Mouse (Mus musculus) brain, embryonic 18.5 days (tissue): Measurements from ENCODE around the gene Hspb3.
A peak's percentile ranks its signal among the peaks of the same experiment; 100 is the strongest.

Experiments used
- DNase-seq: peaks from one replicate; pipeline ENCODE4 v3.0.0-alpha.2; 2012; ENCODE audit warnings: low read depth, low spot score

Gene Hspb3

DNA sequence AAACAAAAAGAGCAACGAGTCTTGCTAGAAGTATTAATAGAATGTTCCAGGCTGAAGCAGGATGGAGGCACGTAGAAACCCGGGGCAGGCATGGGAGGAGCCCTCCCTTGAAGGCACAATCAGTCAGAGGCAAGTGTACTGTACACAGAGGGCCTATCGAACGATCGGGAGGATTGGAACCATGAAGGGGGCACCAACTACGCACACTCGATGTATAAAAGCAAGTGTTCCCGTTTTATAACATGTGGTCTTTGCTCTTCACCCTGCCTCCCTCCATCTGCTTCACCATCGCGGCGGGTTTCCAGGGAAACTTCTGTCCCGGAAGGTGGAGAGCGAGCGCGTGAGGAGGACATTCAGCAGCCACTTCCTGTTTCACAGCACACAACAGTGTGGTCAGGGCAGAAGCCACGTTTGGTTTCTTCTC lies 27.7 kb downstream of the Hspb3 start:
- DNase-seq = no peak

DNA sequence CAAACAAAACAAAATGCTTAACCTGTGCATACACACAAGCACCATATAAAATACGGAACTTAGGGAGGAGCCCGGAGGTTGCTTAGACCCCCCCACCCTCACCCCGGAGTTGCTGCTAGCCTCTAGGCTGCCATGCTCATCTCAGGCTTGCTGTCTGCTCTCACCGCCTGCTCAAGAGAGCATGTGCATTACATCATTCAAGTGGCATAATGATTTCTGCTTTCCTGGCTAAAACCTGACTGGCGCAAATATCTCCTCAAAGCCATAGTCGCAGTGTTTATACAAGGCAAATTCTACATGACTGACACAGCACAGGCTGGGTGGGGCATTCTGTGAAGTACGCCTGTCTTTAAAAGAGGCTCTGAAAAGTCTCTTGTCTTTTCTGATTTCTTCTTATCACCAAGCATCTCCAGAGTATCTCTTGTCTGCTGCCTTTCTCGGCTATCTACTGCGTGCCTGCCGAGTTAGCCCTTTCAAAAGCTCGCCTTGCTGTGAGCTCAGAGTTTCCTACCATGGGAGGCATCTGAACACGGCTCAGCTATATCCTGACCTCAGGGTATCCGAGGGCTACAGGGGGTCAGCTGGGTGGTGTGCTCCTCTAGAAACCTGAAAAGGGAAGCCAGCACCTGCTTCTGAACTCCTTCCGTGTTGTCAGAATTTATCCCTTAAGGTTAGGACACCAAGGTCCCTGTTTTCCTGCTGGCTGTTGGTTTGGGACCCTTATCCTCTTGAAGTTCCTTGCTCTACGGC lies 28.6 kb downstream of the Hspb3 start:
- DNase-seq = no peak

DNA sequence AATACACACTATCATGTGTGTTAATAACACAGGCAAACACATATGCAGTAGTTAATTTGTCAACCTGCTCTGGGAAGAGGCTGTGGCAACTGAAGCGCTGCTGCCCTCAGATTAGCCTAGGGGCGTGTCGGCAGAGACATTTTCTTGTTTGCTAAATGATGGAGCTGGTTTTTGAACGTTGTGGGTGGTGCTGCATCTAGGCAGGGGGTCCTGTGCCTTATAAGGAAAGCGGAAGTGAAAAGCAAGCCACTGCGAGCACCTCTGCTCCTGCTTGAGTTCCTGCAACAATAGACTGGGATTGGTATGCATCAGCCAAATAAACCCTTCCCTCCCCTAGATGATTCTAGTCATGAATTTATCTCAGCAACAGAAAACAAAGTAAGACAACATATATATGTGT lies 31.0 kb downstream of the Hspb3 start:
- DNase-seq = no peak

DNA sequence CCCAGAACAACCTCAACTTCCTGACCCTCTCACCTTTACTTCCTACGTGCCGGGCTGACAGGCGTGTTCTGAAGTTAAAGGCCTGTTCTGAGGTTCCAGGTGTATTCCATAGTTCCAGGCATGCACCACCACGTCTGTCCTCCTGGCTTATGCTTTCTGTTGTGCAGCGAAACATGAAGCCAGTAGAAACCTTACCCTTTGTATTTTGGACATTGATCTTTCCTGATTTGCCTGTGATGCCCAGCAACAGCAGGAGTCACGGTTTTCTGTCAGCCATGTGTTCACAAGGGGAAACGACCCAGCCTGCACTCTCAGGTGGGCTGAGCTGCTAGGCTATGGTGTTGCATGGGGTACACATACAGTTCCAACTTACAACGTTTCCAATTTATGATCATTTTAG lies 35.9 kb downstream of the Hspb3 start:
- no peak for DNase-seq

DNA sequence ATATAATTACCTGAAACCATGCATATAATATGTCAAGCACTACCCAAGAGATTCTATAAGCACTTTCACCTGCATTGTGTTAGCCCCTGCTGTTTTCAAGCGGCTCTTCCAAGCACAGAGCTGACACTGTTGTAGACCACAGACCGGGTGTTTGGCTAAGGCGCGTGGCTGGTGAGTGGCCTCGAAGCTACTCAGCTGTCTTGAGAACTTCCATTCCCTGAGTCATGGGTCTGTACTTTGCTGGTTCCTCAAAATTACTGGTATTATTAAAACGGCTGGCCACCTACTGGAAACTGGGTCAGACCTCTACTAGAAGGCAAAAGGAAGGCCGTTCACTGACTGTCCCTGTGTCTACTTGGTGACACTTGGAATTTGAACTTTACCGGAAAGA lies 40.6 kb downstream of the Hspb3 start:
- DNase-seq = no peak

DNA sequence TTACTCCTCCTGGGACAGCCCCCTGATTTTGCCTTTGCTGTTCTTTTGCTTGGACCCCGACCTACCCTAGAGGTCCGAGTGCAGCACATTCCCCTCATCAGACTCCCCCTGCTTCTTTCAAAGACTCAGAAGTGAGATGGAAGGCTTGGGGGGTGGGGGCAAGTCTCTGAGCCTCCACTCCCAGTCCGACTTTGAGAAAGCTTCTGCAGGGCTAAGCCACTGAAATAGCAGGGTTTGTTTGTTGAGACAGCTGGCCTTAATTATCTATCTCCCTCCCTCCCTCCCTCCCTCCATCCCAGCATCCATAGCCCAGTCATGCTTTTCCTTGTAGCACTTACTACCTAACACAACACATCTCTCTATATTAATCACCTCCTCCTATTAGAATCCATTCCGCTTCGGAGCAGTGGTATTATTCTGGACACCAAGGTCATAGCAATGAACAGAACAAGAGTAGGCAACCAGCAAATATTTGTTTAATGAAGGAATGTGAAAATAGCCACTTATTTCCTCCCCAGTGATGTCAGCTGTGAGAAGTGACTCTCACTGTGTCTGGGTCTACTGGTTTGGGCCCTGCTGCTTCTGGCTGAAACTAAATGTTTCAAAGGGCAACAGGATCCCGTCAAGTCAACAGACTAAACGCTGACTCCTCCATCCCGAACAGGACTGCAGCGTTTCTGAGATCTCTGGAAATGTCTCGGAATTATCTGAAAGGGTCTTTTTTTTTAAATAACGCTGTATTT lies 41.2 kb downstream of the Hspb3 start:
- DNase-seq = no peak

DNA sequence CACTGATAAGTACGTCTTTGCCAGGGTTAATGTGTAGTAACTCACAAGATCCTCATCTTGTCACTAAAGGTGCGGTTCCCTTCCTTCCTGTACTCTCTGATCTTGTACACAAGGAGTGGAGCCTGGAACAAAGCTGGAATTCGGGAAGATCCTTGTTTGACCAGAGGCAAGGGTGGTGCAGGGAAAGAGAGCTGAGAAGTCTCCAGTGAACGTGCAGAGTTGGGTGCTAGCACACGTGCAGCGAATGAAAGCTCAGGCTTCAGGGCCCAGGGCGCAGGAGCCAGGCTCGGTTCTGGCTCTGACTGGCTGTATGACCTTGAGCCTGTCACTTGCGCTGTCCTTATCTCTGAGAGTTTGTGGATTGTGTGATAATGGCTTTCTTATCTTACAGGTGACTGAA lies 44.5 kb downstream of the Hspb3 start:
- DNase-seq = no peak

DNA sequence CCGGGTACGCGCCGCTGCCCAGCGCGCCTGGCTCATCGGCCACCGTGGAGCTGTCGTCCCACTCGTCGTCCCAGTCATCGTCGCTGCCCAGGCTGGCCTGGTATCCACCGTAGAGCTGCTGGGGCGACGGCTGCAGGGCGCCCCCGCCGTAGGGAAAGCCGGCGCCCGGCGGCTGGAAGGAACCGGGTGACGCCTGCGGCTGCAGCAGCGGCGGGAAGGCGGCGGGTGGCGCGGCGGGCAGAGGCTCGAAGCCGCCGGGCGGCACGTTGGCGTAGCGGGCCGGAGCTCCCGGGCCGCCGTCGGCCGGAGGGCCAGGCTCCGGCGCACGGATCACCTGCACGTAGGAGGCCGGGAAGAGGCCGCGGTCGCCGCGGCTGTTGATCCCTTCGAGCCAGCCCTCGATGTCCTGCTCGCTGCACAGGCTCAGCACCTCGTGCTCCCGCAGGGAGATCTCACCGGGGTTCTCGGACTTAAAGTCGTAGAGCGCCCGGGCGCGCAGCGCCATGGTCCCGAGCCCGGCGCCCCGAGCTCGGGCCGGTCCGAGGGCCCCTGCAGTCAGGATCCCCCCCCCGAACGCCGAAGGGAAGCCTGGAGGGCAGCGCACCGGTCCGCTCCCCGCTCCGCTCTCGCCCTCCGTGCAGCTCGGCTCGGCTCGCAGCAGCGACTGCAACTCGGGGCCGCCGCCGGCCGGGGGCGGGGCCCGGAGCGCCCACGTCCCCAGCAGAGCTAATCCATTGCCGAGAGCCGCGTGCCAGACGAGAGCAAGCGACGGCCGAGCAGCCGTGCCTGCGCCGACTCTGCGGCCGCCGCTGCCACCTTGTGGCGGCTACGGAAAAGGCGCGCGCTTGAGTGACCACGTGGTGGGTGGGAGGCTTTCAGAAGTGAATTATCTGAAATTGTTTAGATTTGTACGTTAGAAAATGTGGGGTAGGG lies 45.3 kb downstream of the Hspb3 start, which contains the start of gene Snx18:
TSS of gene Snx18 (minus strand) at position 674 of the 933 bp plus-strand sequence.
- peak; percentile 82 for DNase-seq

DNA sequence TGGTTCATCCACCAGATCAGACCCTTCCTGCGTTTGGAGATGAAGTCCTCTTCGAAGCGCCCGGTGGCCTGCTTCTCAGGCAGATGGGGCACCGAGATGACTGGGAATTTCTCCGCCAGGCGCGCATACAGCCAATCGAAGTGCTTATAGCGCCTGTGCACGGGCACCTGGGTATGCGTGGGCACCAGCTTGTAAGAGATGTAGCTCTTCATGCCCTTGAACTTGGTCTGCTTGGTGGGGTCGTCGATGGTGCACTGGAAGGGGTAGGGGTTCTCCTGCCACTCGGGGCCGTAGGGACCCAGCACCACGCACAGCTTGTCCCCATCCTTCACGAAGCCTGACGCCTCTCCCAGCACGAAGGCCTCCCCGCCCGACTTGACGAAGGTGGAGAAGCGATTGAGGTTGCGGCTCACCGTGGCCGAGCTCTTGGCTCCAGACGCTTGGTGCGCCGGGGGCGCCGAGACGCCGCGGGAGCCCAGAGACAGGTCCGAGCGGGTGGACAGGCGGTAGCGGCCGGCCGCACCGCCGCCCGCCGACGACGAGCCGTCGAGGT lies 46.1 kb downstream of the Hspb3 start:
- DNase-seq = no peak

DNA sequence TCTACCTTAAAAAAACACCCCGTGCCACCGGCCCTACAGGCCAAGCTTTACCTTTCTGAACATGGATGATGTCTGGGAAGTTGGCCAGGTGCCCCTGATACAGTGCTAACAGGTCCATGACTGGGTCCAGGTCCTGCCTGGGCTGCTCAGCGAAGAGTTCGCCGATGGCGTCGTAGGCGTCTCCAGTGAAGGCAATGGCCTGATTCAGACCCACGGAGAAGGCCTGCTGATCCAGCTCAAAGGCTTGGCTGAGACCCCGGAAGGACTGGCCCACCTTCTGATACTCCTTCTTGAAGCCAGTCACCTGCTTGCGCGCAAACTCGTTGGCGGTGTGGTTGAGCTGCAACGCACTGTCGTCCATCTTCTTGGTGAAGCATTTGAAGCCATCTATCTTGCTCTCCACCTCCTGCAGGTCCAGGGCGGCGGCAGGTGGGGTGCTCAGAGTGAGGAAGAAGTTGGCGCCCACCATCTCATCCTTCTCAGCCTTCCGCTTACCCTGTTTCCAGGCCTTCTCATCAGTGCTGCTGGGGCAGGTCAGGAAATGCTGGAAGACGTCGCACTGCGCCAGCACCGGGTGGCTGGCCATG lies 46.6 kb downstream of the Hspb3 start:
- no peak for DNase-seq

DNA sequence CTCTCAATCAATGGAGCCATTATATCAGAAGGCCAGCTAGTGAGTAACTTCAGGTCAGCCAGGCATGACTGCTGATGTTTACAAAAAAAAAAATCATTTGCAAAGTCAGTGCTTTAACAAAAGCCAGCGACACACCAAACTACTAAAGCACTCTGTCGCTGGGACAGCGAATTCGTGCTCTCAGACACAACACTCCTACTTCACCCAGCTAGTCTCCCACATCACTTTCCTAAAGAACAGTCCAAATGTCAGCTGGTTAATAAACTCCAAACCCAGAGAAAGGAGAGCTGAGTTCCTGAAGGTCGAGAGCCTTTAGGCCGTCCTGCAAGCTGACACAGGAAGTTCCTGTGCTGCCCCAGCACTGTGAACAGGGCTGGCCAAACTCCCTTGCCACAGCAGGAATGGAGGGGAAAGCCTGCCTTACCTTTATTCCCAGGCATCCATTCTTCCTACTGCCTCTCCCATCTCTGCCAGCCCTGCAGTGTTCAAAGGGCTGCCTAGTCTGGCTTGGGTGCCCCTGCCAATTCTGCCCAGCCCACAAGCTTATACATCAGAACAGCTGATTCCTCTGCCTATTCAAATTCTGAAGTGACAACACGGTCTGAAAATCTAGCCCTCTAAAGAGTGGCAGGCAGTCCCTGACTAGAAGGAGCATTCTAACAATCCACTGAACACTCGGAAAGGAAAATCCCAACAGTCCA lies 47.4 kb downstream of the Hspb3 start:
- DNase-seq = no peak

DNA sequence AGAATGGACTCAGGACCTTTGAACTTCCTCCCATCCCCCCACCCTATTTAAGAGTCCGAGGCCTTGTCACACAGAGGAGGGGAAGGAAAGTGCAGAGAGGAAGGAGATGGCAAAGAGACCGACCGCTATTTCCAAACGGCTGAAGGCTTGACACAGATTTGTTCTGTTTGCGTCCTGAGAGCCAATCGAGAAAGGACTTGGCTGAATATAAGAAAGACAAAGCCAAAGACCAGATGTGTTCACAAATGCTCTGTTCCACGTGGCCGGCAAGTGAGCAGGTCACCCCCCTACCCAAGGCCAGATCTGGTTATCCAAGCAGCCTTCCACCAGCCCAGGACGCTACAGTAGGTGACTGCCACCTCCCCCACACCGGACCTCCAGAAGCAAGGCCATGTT lies 47.9 kb downstream of the Hspb3 start:
- no peak for DNase-seq

DNA sequence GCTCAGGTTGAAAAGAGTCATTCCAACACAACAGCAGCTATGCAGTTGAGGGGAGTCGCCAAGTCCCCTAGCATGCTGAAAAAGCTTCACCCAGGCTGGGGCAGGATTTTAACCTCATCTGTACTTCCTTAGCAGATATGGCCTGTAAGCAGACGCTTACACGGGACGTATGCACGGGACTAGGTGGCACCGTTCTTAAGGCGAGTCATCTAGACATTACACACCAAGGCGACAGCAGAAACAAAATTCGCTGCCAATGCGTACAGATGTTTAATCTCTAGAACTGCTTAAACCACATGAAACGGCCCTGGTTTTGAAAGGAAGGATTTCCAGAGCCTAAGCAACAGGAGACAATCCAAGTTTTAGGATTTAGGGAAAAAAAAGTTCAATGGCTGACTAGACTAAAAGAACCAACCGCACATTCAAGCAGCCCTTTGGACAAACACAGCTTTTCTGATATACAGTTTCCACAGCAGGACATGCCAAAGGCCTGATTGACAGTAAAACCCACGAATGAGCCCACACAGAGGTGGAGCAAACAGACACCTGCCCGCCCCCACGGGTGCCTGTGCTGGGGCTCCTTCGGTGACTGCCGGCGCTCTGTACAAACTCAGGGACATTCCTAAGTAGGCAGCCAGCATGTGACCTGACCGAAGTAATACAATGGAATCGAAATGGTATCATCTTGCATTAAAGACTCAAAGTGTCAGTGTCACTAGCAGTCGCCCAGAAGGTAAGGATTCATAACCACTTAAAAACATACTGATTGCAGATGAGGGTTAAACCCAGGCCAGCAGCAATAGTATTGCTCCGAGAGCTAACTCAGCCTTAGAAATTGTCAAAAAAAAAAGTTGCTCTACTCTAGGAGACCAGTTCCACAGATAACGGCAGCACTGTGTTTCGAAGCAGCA lies 48.6 kb downstream of the Hspb3 start:
- no peak for DNase-seq

DNA sequence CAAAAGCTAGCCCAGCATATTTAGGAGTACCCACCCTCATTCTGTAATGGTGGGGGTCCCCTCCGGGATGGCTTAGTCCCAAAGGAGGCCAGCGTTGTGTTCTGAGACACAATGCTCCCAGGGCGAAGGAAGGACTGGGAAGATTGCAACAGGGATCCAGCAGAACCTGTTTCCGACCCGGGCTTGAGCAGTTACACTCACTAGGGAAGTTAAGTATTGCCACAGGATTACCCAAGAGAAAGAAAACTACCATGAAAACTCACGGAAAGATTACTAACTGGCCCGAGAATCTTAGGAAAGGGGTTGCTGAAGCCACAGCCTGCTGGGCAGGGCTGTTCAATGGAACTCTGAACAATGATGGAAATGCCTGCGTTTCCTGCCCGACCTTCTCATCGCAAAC lies 49.6 kb downstream of the Hspb3 start:
- DNase-seq = no peak

DNA sequence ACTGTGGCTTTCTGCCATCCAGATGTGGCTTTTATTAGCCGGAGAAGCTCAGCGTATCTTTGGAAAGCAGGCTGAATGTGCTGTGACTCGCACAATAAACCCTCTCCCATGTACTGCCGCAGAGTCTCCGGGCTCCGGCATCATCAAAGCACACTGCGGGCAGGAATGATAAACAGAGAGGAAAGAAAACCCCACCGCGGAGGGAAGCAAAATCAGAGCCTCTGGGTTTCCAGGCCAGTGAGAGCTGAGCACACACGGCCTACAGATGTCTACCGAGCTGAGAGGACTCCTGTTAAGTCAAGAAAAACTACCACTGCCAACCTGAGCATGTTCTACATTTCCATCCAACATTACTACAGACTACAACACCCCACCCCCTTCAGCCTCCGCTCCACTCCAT lies 50.1 kb downstream of the Hspb3 start:
- no peak for DNase-seq
